Mouse (Mus musculus) spleen, postnatal 10 days (tissue): ENCODE results near the gene Asf1b.

Source experiments
- DNase-seq, 2 experiments: peaks; one replicate each; pipeline ENCODE4 v3.0.0; 2021 to 2022; ENCODE audit warnings: low spot score in 2 of 2

Gene Asf1b

GRCm38 (mm10) chr8:84015833-84016232, 60.5 kb downstream of the Asf1b start:
- DNase-seq = no peak

DNA sequence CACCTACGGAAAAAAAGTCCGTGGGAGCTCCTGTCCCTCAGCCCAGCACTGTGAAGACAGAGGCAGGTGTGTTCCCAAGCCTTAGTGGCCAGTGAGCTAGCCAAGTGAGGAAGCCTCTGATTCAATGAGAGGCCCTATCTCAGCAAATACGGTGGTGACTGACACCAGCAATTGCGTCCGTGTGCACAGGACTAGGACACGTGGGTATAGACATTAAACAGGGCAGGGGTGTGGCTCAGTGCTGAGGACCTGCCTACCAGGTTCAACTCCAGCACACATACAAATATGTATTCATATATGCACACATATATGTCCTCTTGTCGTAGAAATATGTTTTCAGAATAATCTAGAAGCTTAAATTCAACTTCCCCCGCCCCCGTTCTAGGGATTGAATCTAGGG, 64.4 kb downstream of the Asf1b start:
- no peak for DNase-seq
